Mouse (Mus musculus) adrenal gland (tissue): ENCODE data around the gene Crebrf.

Experiments
- intact Hi-C: fragments of 180-260 bp; cut with DNase I; formaldehyde crosslinking; loops from one replicate; pipeline ENCODE4 v1.15.1; 2025

Crebrf gene

GRCm38 (mm10) chr17:26703671-26704070, 11.8 kb upstream of the Crebrf start:
- intact Hi-C loops, result no loop called here

- intact Hi-C loops, result no loop called here
Measured at GRCm38 (mm10) chr17:26705463-26706359, 9.7 kb upstream of the Crebrf start.

GRCm38 (mm10) chr17:26707066-26707465, 8.4 kb upstream of the Crebrf start:
- intact Hi-C loops, result no loop called here

DNA sequence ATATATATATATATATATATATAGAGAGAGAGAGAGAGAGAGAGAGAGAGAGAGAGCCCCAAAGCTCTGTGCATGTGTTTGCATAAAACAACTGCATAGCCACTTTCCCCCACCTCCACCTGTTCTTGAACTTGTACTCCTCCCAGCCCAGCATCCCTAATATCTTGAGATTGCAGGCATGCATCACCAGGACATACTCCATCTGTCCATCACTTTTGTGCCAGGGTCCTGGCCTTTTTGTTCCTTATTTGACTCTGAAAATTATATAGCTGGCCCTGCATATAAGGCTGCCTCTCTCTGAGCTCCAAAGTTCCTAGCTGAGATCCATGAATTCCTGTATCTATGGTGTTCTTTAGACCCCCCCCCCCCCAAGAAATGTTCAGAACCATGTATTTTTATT, 7.0 kb upstream of the Crebrf start:
- intact Hi-C loops, result no loop called here

DNA sequence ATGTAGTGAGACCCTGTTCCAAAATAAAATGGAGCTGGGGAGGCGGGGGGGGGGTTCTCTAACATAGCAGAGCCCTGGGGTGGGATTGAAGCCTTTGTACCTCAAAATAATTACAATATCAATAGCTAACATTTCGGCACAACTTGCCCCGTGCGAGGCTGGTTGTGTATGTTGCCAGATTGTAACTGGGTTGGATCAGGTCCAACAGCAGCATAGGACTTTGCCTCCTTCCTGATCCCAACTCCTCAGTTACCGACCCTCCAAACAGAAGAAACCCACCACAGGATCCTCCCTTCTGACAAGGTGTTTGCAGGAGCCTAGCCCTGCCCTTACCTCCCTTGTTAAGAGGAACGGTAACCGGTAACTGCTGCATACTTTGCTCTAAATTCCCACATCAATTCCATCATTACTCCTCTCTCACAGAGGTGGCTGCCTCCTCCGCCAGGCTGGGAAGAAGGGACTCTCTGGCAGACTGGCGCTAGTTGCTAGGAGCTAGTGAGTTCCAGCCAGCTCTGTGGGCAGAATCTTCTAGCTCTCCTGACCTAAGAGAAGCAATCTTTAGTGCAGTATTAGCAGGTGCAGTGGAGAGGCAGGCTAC, 6.4 kb upstream of the Crebrf start:
- intact Hi-C loops, result no loop called here

DNA sequence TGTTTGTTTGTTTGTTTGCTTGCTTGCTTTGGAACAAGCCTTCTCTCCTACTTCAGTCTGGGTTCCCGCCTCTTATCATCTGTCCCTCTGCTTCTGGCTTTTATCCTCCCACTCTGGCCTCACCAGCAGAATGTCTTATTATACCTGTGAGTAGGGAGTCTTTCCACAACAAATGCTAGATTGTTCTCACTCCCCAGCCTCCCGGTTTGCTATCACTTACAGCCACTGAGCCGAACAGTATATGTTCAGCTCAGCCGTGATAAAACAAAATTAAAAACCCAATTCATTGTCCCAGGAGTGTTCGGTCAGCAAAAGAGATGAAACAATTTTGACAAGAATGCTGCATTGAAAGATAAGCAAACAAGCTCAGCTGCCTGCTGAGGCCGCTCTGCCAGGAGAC, 5.4 kb upstream of the Crebrf start:
- intact Hi-C loops, result loop anchor here (5.0 kb wide), 1 partner anchor 48 kb away; the partner anchor contains the start of gene Atp6v0e

DNA sequence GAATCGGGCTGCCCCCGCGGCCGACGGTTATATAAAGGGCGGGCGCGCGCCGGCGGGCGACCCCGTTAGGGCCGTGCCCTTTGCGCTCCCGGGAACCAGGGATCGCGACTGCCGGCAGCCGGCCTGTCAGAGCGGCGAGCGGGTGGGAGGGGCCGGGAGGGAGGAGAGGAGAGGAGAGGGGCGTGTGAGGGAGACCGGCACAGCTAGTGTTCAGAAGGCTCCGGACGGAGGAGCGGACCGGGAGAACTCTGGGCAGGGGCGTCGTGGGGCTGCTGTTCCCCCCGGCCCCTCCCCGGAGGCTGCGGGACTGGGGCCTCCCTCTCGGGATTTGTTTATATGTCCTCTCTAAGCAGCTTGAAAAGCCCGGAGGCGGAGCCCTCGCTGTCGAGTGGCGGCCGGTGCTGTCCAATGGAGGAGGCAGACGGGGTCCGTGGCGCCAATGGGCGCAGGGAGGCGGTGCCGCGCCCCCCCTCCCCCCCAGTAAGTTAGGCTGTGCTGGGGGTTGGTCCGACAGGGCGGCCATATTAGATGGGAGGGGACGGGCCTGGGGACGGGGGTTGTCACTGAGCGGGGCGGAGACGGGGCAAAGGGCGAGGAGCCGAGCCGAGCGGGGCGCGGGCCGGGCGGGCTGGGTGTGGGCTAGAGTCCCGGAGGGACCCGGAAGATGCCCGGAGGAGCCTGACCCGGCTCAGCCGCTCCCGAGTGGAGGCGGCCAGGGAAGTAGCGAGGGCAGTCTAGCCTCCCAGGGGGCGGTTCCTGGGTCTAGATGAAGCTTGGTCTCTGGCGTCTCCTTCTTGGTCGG, 667 bp downstream of the Crebrf start:
- intact Hi-C loops, result loop anchor here (5.0 kb wide), 1 partner anchor 39 kb away; no protein-coding TSS in a partner anchor

DNA sequence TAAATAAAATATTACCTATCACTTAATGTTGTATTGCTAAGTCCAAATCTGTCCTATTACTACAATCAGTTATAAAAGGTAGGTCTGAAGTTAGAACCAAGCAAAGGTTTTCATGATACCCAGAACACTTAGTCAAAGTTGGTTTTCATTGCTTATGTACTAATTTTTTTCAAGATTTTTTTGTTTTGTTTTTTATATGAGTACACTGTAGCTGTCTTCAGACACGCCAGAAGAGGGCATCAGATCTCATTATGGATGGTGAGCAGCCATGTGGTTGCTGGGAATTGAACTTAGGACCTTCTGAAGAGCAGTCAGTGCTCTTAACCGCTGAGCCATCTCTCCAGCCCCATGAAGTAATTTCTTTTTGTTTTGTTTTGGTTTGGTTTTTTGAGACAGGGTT, 2.4 kb downstream of the Crebrf start:
- intact Hi-C loops, result loop anchor here (5.0 kb wide), 1 partner anchor 41 kb away; no protein-coding TSS in a partner anchor

- intact Hi-C loops, result loop anchor here (5.0 kb wide), 1 partner anchor 42 kb away; no protein-coding TSS in a partner anchor
Measured at GRCm38 (mm10) chr17:26719405-26719804, 4.0 kb downstream of the Crebrf start.

DNA sequence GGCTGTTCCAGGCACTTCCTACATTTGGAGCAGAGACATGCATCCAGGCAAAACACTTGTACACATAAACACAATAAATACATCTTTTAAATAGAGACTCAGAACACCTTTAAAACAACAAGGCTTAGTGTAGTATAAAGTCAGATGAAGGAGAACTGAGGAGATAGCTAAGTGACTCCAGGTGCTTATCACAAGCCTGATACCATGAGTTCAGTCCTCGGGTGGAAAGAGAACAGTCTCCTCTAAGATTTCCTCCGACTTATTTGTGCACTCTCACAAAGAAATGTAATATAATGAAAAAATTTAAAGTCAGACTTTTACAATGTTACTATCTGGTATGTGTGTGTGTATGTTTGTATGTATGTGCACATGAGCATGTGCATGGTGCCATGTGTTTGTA, 6.4 kb downstream of the Crebrf start:
- intact Hi-C loops, result no loop called here

DNA sequence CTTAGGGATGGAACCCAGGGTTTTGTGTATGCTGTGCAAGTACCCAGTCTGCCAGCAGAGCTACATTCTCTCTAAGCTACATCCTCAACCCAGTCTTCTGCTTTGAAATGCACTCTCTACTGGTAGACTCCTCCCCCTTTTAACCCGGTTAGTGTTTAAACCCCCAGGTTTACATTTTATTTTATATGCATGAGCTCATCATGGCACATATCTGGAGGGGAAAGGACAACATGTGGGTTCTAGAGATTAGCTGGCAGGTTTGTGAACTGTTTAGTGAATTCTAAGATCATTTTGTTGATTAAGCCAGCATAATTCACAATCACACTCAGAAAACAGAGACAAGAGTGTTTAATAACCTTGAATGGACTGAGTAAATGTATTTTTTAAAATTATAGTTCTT, 9.3 kb downstream of the Crebrf start:
- intact Hi-C loops, result no loop called here

- intact Hi-C loops, result no loop called here
Measured at GRCm38 (mm10) chr17:26726674-26727073, 11.2 kb downstream of the Crebrf start.

DNA sequence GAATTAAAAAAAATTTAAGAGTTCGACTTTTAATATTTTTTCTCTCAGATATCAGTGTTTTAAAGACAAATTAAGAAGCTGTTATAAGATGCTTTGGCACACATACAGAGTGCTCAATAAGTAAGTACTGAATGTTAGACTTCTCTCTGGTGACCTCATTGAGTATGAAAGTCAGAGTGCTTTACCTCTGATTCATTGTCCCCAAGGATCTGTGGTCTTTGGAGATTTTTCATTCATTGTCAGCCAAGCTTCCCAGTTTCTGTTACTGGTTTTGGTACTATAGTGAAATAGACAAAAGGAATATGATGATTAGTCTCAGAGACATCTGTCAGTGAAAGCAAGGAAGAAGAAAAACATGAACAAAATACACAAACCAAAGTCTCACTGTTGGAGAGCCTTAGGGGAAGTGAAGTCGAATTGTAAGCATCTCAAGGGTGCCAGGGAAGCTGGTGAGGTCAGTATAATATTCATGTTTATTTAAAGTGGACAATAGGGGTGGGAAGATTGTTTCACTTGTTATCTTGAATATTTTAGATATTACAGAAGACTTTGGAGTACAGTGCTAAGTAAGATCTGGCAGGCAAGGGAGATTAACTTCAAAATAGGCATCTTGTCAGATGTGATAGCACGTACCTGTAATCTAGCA, 11.8 kb downstream of the Crebrf start:
- intact Hi-C loops, result no loop called here

DNA sequence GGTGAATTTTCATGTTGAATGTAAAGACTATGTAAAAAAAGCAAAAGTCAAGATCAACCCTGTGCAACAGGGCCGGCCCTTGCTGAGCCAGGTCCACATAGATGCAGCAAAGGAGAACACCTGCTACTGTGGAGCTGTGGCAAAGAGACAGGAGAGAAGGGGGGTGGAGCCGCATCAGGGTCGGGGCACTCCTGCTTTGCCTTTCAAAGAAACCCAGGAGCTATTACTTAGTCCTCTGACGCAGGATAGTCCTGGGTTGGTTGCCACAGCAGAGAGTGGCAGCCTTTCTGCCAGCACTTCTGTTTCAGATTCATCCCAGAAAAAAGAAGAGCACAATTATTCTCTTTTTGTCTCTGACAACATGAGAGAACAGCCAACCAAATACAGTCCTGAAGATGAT, 27.1 kb downstream of the Crebrf start:
- intact Hi-C loops, result no loop called here

GRCm38 (mm10) chr17:26743294-26743693, 27.8 kb downstream of the Crebrf start:
- intact Hi-C loops, result no loop called here

DNA sequence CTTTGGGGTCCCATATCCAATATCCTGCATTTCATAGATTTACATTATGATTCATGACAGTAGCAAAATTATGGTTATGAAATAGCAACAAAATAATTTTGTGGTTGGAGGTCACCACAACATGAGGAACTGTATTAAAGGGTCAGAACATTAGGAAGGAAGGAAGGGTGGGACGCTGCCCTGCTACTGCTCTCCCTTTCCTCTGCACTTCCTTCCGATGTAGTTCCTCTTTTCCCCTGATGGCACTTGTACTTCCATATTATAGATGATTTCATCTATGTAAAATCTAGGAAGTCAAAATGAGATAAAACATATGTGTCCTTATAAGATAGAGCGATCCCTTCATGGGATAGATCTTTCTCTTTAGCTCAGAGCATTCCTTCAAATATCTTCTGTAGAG, 34.5 kb downstream of the Crebrf start:
- intact Hi-C loops, result no loop called here

DNA sequence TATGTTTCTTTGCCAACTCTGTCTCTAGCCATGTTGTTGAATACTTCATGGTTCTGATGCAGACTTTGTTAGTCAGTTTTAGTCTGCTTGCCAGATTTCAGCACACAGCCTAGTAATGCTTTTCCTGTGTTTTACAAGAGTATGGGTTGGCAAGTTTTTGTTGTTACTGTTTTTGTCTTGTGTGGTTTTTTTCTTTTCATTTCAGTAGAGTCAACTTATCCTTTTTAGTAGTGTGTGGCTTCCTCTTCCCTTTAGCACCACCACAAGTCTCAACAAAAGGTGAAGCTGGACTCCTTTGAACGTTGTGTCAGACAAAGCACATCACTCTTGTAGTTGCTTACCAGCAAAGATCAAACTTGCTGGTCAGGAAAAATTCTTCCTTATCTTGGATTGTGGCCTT, 36.8 kb downstream of the Crebrf start:
- intact Hi-C loops, result no loop called here

- intact Hi-C loops, result no loop called here
Measured at GRCm38 (mm10) chr17:26753476-26753875, 38.0 kb downstream of the Crebrf start.

- intact Hi-C loops, result no loop called here
Measured at GRCm38 (mm10) chr17:26767100-26767753, 51.8 kb downstream of the Crebrf start.

GRCm38 (mm10) chr17:26767754-26768124, 52.3 kb downstream of the Crebrf start:
- intact Hi-C loops, result no loop called here

GRCm38 (mm10) chr17:26776211-26776610, 60.8 kb downstream of the Crebrf start:
- intact Hi-C loops, result no loop called here
